Mouse (Mus musculus) gastrocnemius, adult 18-20 months (tissue): ENCODE measurements around the gene Cpb2. TPM values are rescaled to one million over a fixed set of nuclear protein-coding genes. Genes with fewer than 3 reads are reported as not detected.

Experiments used
- DNase-seq: peaks from one replicate; pipeline ENCODE4 v3.0.0; 2021; ENCODE audit warnings: low spot score
- total RNA-seq, 2 experiments: library from RNA; stranded (reverse); gene quantifications; 2 replicates each; pipeline ENCODE4 v1.2.3; 2021

Cpb2 gene
- total RNA-seq, 2 experiments from 2014 or later = not detected

- DNase-seq = no peak
Observed at GRCm38 (mm10) chr14:75246024-75247000, 4.2 kb downstream of the Cpb2 start.

- no peak for DNase-seq
Observed at GRCm38 (mm10) chr14:75250432-75250831, 8.3 kb downstream of the Cpb2 start.

- DNase-seq = no peak
Observed at GRCm38 (mm10) chr14:75256521-75256920, 14.4 kb downstream of the Cpb2 start.

- no peak for DNase-seq
Observed at GRCm38 (mm10) chr14:75269531-75269930, 27.4 kb downstream of the Cpb2 start.

GRCm38 (mm10) chr14:75279716-75280115 lies 37.6 kb downstream of the Cpb2 start:
- DNase-seq = no peak

GRCm38 (mm10) chr14:75280406-75280805 lies 38.3 kb downstream of the Cpb2 start:
- DNase-seq = no peak

GRCm38 (mm10) chr14:75283609-75284192 lies 41.6 kb downstream of the Cpb2 start:
- DNase-seq = no peak

GRCm38 (mm10) chr14:75284193-75284915 lies 42.3 kb downstream of the Cpb2 start, which contains the start of gene Zc3h13:
Gene Zc3h13 (plus strand): TSS chr14:75284373.
- peak; percentile 98 for DNase-seq

GRCm38 (mm10) chr14:75301081-75301480 lies 59.0 kb downstream of the Cpb2 start:
- DNase-seq = no peak

GRCm38 (mm10) chr14:75303807-75304206 lies 61.7 kb downstream of the Cpb2 start:
- no peak for DNase-seq

GRCm38 (mm10) chr14:75307855-75308254 lies 65.8 kb downstream of the Cpb2 start:
- DNase-seq = no peak

- DNase-seq = no peak
Observed at GRCm38 (mm10) chr14:75309336-75309992, 67.4 kb downstream of the Cpb2 start.

GRCm38 (mm10) chr14:75314484-75314883 lies 72.4 kb downstream of the Cpb2 start:
- DNase-seq = no peak

- DNase-seq = no peak
Observed at GRCm38 (mm10) chr14:75318736-75319135, 76.6 kb downstream of the Cpb2 start.

- no peak for DNase-seq
Observed at GRCm38 (mm10) chr14:75320269-75320668, 78.2 kb downstream of the Cpb2 start.

GRCm38 (mm10) chr14:75323354-75323753 lies 81.3 kb downstream of the Cpb2 start:
- no peak for DNase-seq

- no peak for DNase-seq
Observed at GRCm38 (mm10) chr14:75328062-75328461, 86.0 kb downstream of the Cpb2 start.

- no peak for DNase-seq
Observed at GRCm38 (mm10) chr14:75330621-75331020, 88.5 kb downstream of the Cpb2 start.
